Mouse (Mus musculus) erythroblast, embryonic 14.5 days (primary cell): ENCODE data around the gene Ptgis. TPM values are rescaled to one million over a fixed set of nuclear protein-coding genes. Genes with fewer than 3 reads are reported as not detected.

Experiments used
- H3K27me3 ChIP-seq: 2 replicates; pipeline ENCODE4 v1.6.1; 2012; ENCODE audit warnings: inconsistent platforms; ENCODE audit not compliant: control insufficient read depth
- H3K36me3 ChIP-seq: 2 replicates; pipeline ENCODE4 v1.6.1; 2012; ENCODE audit warnings: mild to moderate bottlenecking, inconsistent platforms; ENCODE audit not compliant: control insufficient read depth
- H3K4me1 ChIP-seq: 2 replicates; pipeline ENCODE4 v1.6.1; 2012; ENCODE audit warnings: inconsistent platforms; ENCODE audit not compliant: control insufficient read depth
- H3K4me3 ChIP-seq: replicated peaks from 2 replicates; pipeline ENCODE3; 2012; ENCODE audit warnings: moderate library complexity, mild to moderate bottlenecking, inconsistent platforms
- H3K9me3 ChIP-seq: 2 replicates; pipeline ENCODE4 v1.6.1; 2012; ENCODE audit warnings: low read length, inconsistent platforms, mixed read lengths; ENCODE audit not compliant: control insufficient read depth
- GATA1 ChIP-seq: IDR thresholded peaks from 2 replicates; pipeline ENCODE4 v1.6.1; 2012; ENCODE audit warnings: low read length, inconsistent platforms, mixed read lengths
- TAL1 ChIP-seq: IDR thresholded peaks from 3 replicates; pipeline ENCODE4 v1.6.1; 2012; ENCODE audit warnings: low read length, inconsistent platforms, mixed read lengths
- polyA plus RNA-seq: library from polyadenylated mRNA; stranded (reverse); fragments of >175 nt; gene quantifications from 2 replicates; pipeline ENCODE4 v1.2.3, GENCODE M21; 2012

The Ptgis gene
- polyA plus RNA-seq, 1 experiment = not detected

DNA sequence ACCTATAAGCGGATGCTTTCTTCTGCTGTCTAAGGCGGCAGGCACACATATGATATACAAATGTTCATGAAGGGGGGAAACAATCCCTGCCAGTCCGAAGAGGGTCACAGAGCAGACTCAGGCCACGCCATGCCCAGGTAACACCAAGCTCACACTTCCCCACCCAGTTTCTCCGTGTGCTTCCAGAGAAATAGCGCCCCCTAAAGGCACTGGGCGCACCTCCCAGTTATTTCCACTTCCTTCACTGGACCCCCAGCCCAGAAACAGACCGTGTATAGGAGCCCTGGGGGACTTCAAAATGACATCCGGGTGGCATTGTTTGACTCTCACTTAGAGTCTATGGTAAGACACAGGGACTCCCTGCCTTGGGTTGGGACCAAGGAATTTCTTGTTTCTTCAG, 3.2 kb downstream of the Ptgis start:
- Histone ChIP-seq H3K27me3 (peaks cover 42% of the 10 kb centered on the region), H3K4me3 (no peak overlapping the region), H3K9me3 (no peaks in the 10 kb centered on the region), H3K4me1 (no peaks in the 10 kb centered on the region), H3K36me3 (no peaks in the 10 kb centered on the region)
- TF ChIP-seq TAL1 (no peak), GATA1 (no peak)

GRCm38 (mm10) chr2:167236174-167236573, 4.2 kb downstream of the Ptgis start:
- no peaks in the 10 kb centered on the region for H3K9me3 ChIP-seq
- peaks cover 32% of the 10 kb centered on the region for H3K27me3 ChIP-seq
- no peaks in the 10 kb centered on the region for H3K4me1 ChIP-seq
- H3K4me3 ChIP-seq = no peak overlapping the region
- no peaks in the 10 kb centered on the region for H3K36me3 ChIP-seq
- TF ChIP-seq TAL1 (no peak), GATA1 (no peak)

- H3K4me1 ChIP-seq = peaks cover 5% of the 10 kb centered on the region
- H3K27me3 ChIP-seq = peaks cover 25% of the 10 kb centered on the region
- TF ChIP-seq GATA1 = no peak
- no peak for TF ChIP-seq TAL1
- no peak overlapping the region for H3K4me3 ChIP-seq
- H3K9me3 ChIP-seq = no peaks in the 10 kb centered on the region
- no peaks in the 10 kb centered on the region for H3K36me3 ChIP-seq
Observed at GRCm38 (mm10) chr2:167235338-167236018, 4.9 kb downstream of the Ptgis start.

GRCm38 (mm10) chr2:167233771-167234170, 6.6 kb downstream of the Ptgis start:
- H3K27me3 ChIP-seq = peaks cover 8% of the 10 kb centered on the region
- no peak overlapping the region for H3K4me3 ChIP-seq
- H3K9me3 ChIP-seq = no peaks in the 10 kb centered on the region

GRCm38 (mm10) chr2:167233009-167233335, 7.4 kb downstream of the Ptgis start:
- TF ChIP-seq GATA1 (no peak), TAL1 (no peak)
- H3K27me3 ChIP-seq = peaks cover 4% of the 10 kb centered on the region

More at GRCm38 (mm10) chr2:167233771-167234170, 6.6 kb downstream of the Ptgis start:
- peaks cover 7% of the 10 kb centered on the region for H3K4me1 ChIP-seq
- TF ChIP-seq GATA1 = no peak
- no peak for TF ChIP-seq TAL1
- H3K36me3 ChIP-seq = no peaks in the 10 kb centered on the region

DNA sequence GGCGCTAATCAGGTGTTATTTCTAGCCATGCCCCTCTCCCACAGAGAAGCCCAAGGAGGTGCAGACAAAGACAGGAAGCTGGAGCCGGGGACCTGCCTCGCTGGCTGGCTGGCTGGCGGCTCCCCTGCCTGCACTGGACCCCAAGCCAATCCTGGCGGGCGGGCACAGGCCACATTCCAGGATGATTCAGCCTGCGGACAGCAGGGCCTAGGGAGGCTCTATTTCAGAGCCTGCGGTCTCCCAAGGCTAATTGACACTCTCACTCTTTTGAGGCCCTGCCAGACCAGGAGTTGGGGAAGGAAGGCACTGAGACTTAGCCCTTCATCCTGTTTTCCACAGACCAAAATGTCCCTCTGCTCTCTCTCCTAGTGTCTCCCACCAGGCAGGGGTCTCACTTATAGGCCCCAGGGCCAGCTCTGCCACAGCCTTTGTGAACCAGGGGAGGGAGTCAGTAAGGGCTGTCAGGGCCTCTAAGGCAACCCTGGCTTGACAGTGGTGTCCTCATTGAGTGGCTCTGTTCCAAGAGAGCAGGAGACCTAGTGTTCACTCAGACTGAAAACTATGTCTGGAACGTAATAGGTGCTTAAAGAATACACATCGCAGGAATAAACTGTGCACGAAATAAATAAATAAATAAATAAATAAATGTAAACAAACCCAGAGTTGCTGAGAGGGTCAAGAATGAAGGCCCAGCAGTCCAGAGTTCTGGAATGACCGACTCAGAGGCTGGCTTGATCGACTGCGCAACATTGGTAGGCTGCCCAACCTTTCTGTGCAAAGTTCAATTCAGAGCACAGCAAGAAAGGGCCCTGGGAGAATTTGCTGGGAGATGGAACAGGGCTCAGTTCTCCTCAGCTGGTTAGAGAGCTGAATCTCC, 8.0 kb downstream of the Ptgis start:
- Histone ChIP-seq H3K27me3 (no peaks in the 10 kb centered on the region), H3K4me3 (no peak overlapping the region), H3K36me3 (no peaks in the 10 kb centered on the region), H3K9me3 (no peaks in the 10 kb centered on the region), H3K4me1 (peaks cover 7% of the 10 kb centered on the region)
- no peak for TF ChIP-seq TAL1
- TF ChIP-seq GATA1 = no peak

More at GRCm38 (mm10) chr2:167233009-167233335, 7.4 kb downstream of the Ptgis start:
- Histone ChIP-seq H3K4me3 (no peak overlapping the region), H3K36me3 (no peaks in the 10 kb centered on the region), H3K4me1 (peaks cover 7% of the 10 kb centered on the region), H3K9me3 (no peaks in the 10 kb centered on the region)

DNA sequence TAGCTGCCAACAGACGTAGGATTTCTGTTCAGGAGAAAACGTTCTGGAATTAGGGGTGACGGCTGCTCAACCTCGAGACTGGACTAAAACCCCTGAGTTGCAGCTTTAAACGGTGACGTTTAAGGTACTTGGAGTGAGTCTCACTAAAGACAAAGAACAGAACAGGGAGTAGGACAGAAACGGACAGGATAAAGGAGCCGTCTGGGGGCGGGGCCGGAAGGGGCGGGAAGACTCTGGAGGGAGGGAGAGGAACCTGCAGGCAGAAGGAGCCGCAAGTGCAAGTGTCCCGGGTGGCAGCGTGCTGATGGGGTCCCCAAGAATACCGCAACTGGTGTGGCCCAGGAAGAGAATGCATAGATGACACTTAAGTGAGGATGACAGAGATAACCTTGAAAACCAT, 9.8 kb downstream of the Ptgis start:
- Histone ChIP-seq H3K4me1 (peaks cover 7% of the 10 kb centered on the region), H3K36me3 (no peaks in the 10 kb centered on the region), H3K27me3 (no peaks in the 10 kb centered on the region), H3K4me3 (peak overlapping the region; percentile 10), H3K9me3 (no peaks in the 10 kb centered on the region)
- no peak for TF ChIP-seq TAL1
- TF ChIP-seq GATA1 = no peak

GRCm38 (mm10) chr2:167224937-167225336, 15.5 kb downstream of the Ptgis start:
- TF ChIP-seq TAL1 (no peak), GATA1 (no peak)
- Histone ChIP-seq H3K27me3 (no peaks in the 10 kb centered on the region), H3K4me1 (no peaks in the 10 kb centered on the region), H3K9me3 (no peaks in the 10 kb centered on the region), H3K4me3 (no peak overlapping the region), H3K36me3 (no peaks in the 10 kb centered on the region)

GRCm38 (mm10) chr2:167224194-167224593, 16.2 kb downstream of the Ptgis start:
- TF ChIP-seq TAL1 (no peak), GATA1 (no peak)
- Histone ChIP-seq H3K4me3 (no peak overlapping the region), H3K36me3 (no peaks in the 10 kb centered on the region), H3K27me3 (no peaks in the 10 kb centered on the region), H3K4me1 (no peaks in the 10 kb centered on the region), H3K9me3 (no peaks in the 10 kb centered on the region)
